Comparison of ENCODE assay signal across 8 mouse cellular contexts in the genomic region with DNA sequence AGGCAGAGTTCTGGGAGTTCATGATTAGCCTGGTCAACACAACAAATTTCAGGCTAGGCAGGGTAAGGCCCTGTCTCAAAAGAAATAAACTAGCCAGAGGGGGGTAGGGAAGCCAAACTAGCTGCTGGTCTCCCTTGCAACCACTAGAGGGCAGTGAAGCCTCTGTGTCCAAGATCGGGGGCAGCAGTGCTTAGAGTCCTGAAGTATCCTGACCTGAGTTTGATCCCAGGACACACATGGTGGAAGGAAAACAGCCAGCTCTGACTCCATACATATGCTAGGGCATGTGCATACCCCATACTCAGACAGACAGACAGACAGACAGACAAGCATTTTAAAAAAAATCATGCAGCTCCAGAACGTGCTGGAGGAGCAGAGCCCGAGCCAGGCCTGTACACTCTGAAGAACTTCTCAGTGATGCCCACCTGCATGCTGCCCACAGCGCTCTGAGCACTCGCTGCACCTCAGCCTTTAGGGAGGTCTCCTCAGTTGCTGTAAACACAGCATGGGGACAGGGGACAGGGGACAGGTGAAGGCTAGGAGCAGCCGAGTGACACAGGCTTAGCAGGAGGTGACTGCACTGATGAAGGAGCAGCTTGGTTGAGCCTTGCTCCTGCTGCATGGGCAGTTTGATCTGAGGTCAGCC. TPM values are rescaled to one million over a fixed set of nuclear protein-coding genes. Genes with fewer than 3 reads are reported as not detected.
DNase-seq lines count a peak whose midpoint lies in the region; ATAC-seq and TF ChIP-seq lines count a peak whose summit lies in the region.

No protein-coding gene starts in this region.

- no peak overlapping the region for H3K9ac ChIP-seq in forebrain, embryonic 12.5 days
- no peak overlapping the region for H3K9ac ChIP-seq in hindbrain, embryonic 16.5 days (ENCODE audit: low read depth, low read length)
- H3K9ac ChIP-seq in liver, embryonic 13.5 days: no peak overlapping the region
- H3K9ac ChIP-seq in neural tube, embryonic 14.5 days (replicated peaks; ENCODE audit: low read depth, low read length): no peak overlapping the region

- peaks cover 22% of the 10 kb centered on the region for H3K36me3 ChIP-seq in thymus, adult 2 months (ENCODE audit: control insufficient read depth, insufficient read depth, low read length)
- H3K36me3 ChIP-seq in forebrain, embryonic 12.5 days (replicated peaks): peaks cover 15% of the 10 kb centered on the region
- H3K36me3 ChIP-seq in hindbrain, embryonic 16.5 days (ENCODE audit: control insufficient read depth, insufficient read depth, low read length): peaks cover 13% of the 10 kb centered on the region
- H3K36me3 ChIP-seq in liver, embryonic 13.5 days: peaks cover 62% of the 10 kb centered on the region
- peaks cover 6% of the 10 kb centered on the region for H3K36me3 ChIP-seq in neural tube, embryonic 14.5 days (ENCODE audit: control insufficient read depth, insufficient read depth, low read length)

- DNase-seq in thymus, adult 2 months: peak; percentile 55
- no peak for DNase-seq in thymus, adult 18-20 months
- DNase-seq in c-Kit-negative CD71-positive TER-119-positive erythroid progenitor cells, embryonic 14.5 days (ENCODE audit: low read depth, low spot score): peak; percentile 48
- DNase-seq in liver, embryonic 13.5 days: no peak
- no peak for DNase-seq in right cerebral cortex, adult 18-20 months

- H3K9me3 ChIP-seq in forebrain, embryonic 12.5 days: no peaks in the 10 kb centered on the region
- no peaks in the 10 kb centered on the region for H3K9me3 ChIP-seq in hindbrain, embryonic 16.5 days (ENCODE audit: control insufficient read depth, low read length)
- no peaks in the 10 kb centered on the region for H3K9me3 ChIP-seq in liver, embryonic 13.5 days (replicated peaks)
- H3K9me3 ChIP-seq in neural tube, embryonic 14.5 days (ENCODE audit: control insufficient read depth, low read length): no peaks in the 10 kb centered on the region

- 74% methylated on average over 6 of the region's 6 CpGs for WGBS in thymus, adult 2 months
- 70% methylated on average over 6 of the region's 6 CpGs for WGBS in forebrain, embryonic 12.5 days
- 70% methylated on average over 6 of the region's 6 CpGs for WGBS in hindbrain, embryonic 16.5 days
- WGBS in liver, embryonic 13.5 days (ENCODE audit: insufficient replicate concordance): 66% methylated on average over 6 of the region's 6 CpGs
- 65% methylated on average over 6 of the region's 6 CpGs for WGBS in neural tube, embryonic 14.5 days

- peak; percentile 70; the same call in 1 of the 2 replicates for TF ChIP-seq CTCF in thymus, adult 2 months (IDR thresholded peaks at IDR 0.05; ENCODE audit: borderline replicate concordance, control insufficient read depth, extremely low read depth, insufficient read depth, low read length, poor library complexity)

- H3K27me3 ChIP-seq in thymus, adult 2 months (ENCODE audit: control insufficient read depth, insufficient read depth, low read length): no peaks in the 10 kb centered on the region
- H3K27me3 ChIP-seq in forebrain, embryonic 12.5 days: no peaks in the 10 kb centered on the region
- H3K27me3 ChIP-seq in hindbrain, embryonic 16.5 days (replicated peaks; ENCODE audit: control insufficient read depth, insufficient read depth, low read length): no peaks in the 10 kb centered on the region
- no peaks in the 10 kb centered on the region for H3K27me3 ChIP-seq in liver, embryonic 13.5 days
- H3K27me3 ChIP-seq in neural tube, embryonic 14.5 days (ENCODE audit: control insufficient read depth, insufficient read depth, low read length): no peaks in the 10 kb centered on the region

- ATAC-seq in forebrain, embryonic 12.5 days (ENCODE audit: low FRiP score): peak; percentile 44; the same call in 1 of the 2 replicates
- peak; percentile 34 for ATAC-seq in hindbrain, embryonic 16.5 days
- ATAC-seq in liver, embryonic 13.5 days (ENCODE audit: low read depth): peak; percentile 5; the same call in 1 of the 2 replicates
- ATAC-seq in neural tube, embryonic 14.5 days (ENCODE audit: low read depth): peak; percentile 44; the same call in 1 of the 2 replicates

- H3K4me1 ChIP-seq in thymus, adult 2 months (replicated peaks; ENCODE audit: control insufficient read depth, insufficient read depth, low read length): peaks cover 9% of the 10 kb centered on the region
- H3K4me1 ChIP-seq in forebrain, embryonic 12.5 days: no peaks in the 10 kb centered on the region
- no peaks in the 10 kb centered on the region for H3K4me1 ChIP-seq in hindbrain, embryonic 16.5 days (ENCODE audit: control insufficient read depth, insufficient read depth, low read depth, low read length)
- H3K4me1 ChIP-seq in liver, embryonic 13.5 days (replicated peaks): peaks cover 15% of the 10 kb centered on the region; the same call in 1 of the 2 replicates
- H3K4me1 ChIP-seq in neural tube, embryonic 14.5 days (ENCODE audit: control insufficient read depth, insufficient read depth, low read length): no peaks in the 10 kb centered on the region

- no peak overlapping the region for H3K27ac ChIP-seq in thymus, adult 2 months (ENCODE audit: control insufficient read depth, insufficient read depth, low read length)
- H3K27ac ChIP-seq in forebrain, embryonic 12.5 days: no peak overlapping the region
- H3K27ac ChIP-seq in hindbrain, embryonic 16.5 days (ENCODE audit: low read depth, low read length): no peak overlapping the region
- H3K27ac ChIP-seq in liver, embryonic 13.5 days: no peak overlapping the region
- H3K27ac ChIP-seq in neural tube, embryonic 14.5 days (ENCODE audit: low read depth, low read length): no peak overlapping the region

- TF ChIP-seq POLR2A in thymus, adult 2 months (IDR thresholded peaks at IDR 0.05; ENCODE audit: control insufficient read depth, extremely low read depth, insufficient read depth, low read length, poor library complexity): no peak

- H3K4me3 ChIP-seq in thymus, adult 2 months (ENCODE audit: control insufficient read depth, insufficient read depth, low read length): no peak overlapping the region
- H3K4me3 ChIP-seq in forebrain, embryonic 12.5 days (replicated peaks): no peak overlapping the region
- H3K4me3 ChIP-seq in hindbrain, embryonic 16.5 days (ENCODE audit: low read length): no peak overlapping the region
- no peak overlapping the region for H3K4me3 ChIP-seq in liver, embryonic 13.5 days (replicated peaks)
- H3K4me3 ChIP-seq in neural tube, embryonic 14.5 days (ENCODE audit: low read depth, low read length): no peak overlapping the region

- H3K4me2 ChIP-seq in forebrain, embryonic 12.5 days: no peak overlapping the region
- H3K4me2 ChIP-seq in hindbrain, embryonic 16.5 days (ENCODE audit: low read length): no peak overlapping the region
- no peak overlapping the region for H3K4me2 ChIP-seq in liver, embryonic 13.5 days
- H3K4me2 ChIP-seq in neural tube, embryonic 14.5 days (ENCODE audit: low read depth, low read length): no peak overlapping the region

RNA-seq across cellular contexts. Expression of a gene that starts 18.3 kb away (rescaled TPM):
- 36.5 and 43.1 TPM in 2 replicates for polyA plus RNA-seq in thymus, adult 2 months (2012; rRNA removed)
- 15.3 and 15.6 TPM in 2 replicates for polyA plus RNA-seq in forebrain, embryonic 12.5 days (2016; fragmentation: Nextera tagmentation; extraction: Ambion mirVana)
- 43.0 and 45.6 TPM in 2 replicates for polyA plus RNA-seq in hindbrain, embryonic 16.5 days (2015; fragmentation: Nextera tagmentation; extraction: Ambion mirVana)
- 27.9 and 28.4 TPM in 2 replicates for polyA plus RNA-seq in liver, embryonic 13.5 days (2015; fragmentation: Nextera tagmentation; extraction: Ambion mirVana)
- 38.1 and 39.6 TPM in 2 replicates for polyA plus RNA-seq in neural tube, embryonic 14.5 days (2014; fragmentation: Nextera tagmentation; extraction: Ambion mirVana)

Comparison
In these comparisons a context has a peak if more than half of its experiments do, and no peak if none do; other contexts are left out.
1. DNase-seq: peak in thymus, adult 2 months (single experiment) and c-Kit-negative CD71-positive TER-119-positive erythroid progenitor cells, embryonic 14.5 days (single experiment); none in thymus, adult 18-20 months (0 of 2), liver, embryonic 13.5 days (single experiment) and right cerebral cortex, adult 18-20 months (single experiment).
2. Peak in every context shown above with its lines, with median percentiles within 50 percentile points of each other: ATAC-seq.